Mouse (Mus musculus) activated CD4-positive, CD25-positive, alpha-beta regulatory T cell (primary cell): ENCODE measurements around the gene F11. TPM values are rescaled to one million over a fixed set of nuclear protein-coding genes. Genes with fewer than 3 reads are reported as not detected.

ENCODE experiments used
- polyA plus RNA-seq, 2 experiments: library from polyadenylated mRNA; unstranded; fragments of 100-300 nt; shearing (Covaris generic); gene quantifications; one replicate each; pipeline ENCODE4 v1.2.1; 2017

The F11 gene
- polyA plus RNA-seq, result under 1 TPM in 1 of 2 experiments, not detected in 1; 0.10 TPM

GRCm38 (mm10) chr8:45261920-45262319 is at the start of gene F11:
Gene F11 (minus strand): TSS chr8:45262031.

DNA sequence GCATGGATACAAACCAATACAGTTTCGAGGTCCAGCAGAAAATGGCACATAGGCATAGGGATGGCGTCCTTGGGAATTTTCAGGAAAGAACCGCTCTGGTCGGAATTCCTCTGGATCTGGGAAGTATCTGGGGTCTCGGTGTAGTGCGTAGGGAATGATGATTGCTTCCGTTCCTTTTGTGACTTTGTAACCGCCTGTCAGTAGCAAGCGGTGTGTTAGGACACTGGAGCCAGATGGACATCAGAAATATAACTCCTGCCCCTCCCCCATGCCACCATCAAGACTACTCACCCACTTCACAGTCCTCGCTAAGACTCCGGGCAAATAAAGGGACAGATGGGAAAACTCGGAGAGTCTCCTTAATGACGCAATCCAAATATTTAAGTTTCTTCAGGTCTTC is 46.5 kb upstream of the F11 start, which contains the start of gene Gm45753:
TSS of gene Gm45753 (minus strand) at position 101 of the 400 bp plus-strand sequence.

GRCm38 (mm10) chr8:45294687-45295086 is 32.9 kb upstream of the F11 start, which contains the start of gene Klkb1:
Gene Klkb1 (minus strand): TSS chr8:45294859.

Other genes with a start within 250 kb of the F11 start
- gene Mtnr1a, start 192.9 kb downstream of the F11 start, polyA plus RNA-seq, result under 1 TPM in 1 of 2 experiments, not detected in 1; 0.34 TPM
- under 1 TPM; 0.07 to 0.29 TPM for gene Klkb1, start 32.8 kb upstream of the F11 start, polyA plus RNA-seq
- gene Gm45753, start 46.4 kb upstream of the F11 start, polyA plus RNA-seq, result not detected
- 10 to 100 TPM in 1 of 2 experiments, 1 to 10 TPM in 1; 8.1 to 11.2 TPM for gene Cyp4v3, start 71.2 kb upstream of the F11 start, polyA plus RNA-seq
- gene Fam149a, start 120.3 kb upstream of the F11 start, polyA plus RNA-seq, result under 1 TPM in 1 of 2 experiments, not detected in 1; 0.28 TPM
- gene Tlr3, start 149.0 kb upstream of the F11 start, polyA plus RNA-seq, result under 1 TPM in 1 of 2 experiments, not detected in 1; 0.07 TPM
- 1 to 10 TPM in 1 of 2 experiments, not detected in 1; 1.6 TPM for gene Sorbs2, start 245.8 kb upstream of the F11 start, polyA plus RNA-seq